Mouse (Mus musculus) monocyte, adult 5-6 weeks (primary cell): ENCODE data around the gene Patj. TPM values are rescaled to one million over a fixed set of nuclear protein-coding genes. Genes with fewer than 3 reads are reported as not detected.

Source experiments
- ATAC-seq: fragments of 153-309, 156-312 bp; replicated peaks from 2 replicates; pipeline ENCODE4 v1.8.0; 2017; ENCODE audit warnings: mild to moderate bottlenecking; ENCODE audit not compliant: low TSS enrichment, insufficient number of reproducible peaks, severe bottlenecking, poor library complexity, low FRiP score
- total RNA-seq: library from RNA; stranded (forward); fragments of 200-1000, 200-491, 200-594 nt; gene quantifications from 3 replicates; pipeline ENCODE4 v1.2.3, GENCODE M21; 2017

The Patj gene
- total RNA-seq, 1 experiment from 2014 or later: 3.1 TPM

GRCm38 (mm10) chr4:98733660-98734059 lies 338.1 kb downstream of the Patj start:
- no peak for ATAC-seq

- ATAC-seq: no peak
Observed at GRCm38 (mm10) chr4:98739753-98740152, 344.2 kb downstream of the Patj start.

GRCm38 (mm10) chr4:98743209-98743905 lies 347.8 kb downstream of the Patj start:
- ATAC-seq: no peak

GRCm38 (mm10) chr4:98743906-98744210 lies 348.3 kb downstream of the Patj start:
- no peak for ATAC-seq

- no peak for ATAC-seq
Observed at GRCm38 (mm10) chr4:98754456-98754855, 358.9 kb downstream of the Patj start.

- ATAC-seq: no peak
Observed at GRCm38 (mm10) chr4:98756141-98756540, 360.6 kb downstream of the Patj start.

GRCm38 (mm10) chr4:98758012-98758821 lies 362.6 kb downstream of the Patj start:
- ATAC-seq: no peak

GRCm38 (mm10) chr4:98758872-98759518 lies 363.4 kb downstream of the Patj start:
- ATAC-seq: no peak

- ATAC-seq: no peak
Observed at GRCm38 (mm10) chr4:98767134-98768133, 371.8 kb downstream of the Patj start.

Other genes starting within 250 kb of the Patj start
- 51.1 to 74.7 TPM (median 65.5 TPM) in 3 replicates for gene Tm2d1, start 12.5 kb upstream of the Patj start, total RNA-seq